Mouse (Mus musculus) CH12F3 (cell line): ENCODE results near the gene Ankdd1b.

Experiments used
- in situ Hi-C: fragments of 300-500 bp; cut with MboI; formaldehyde crosslinking; loops from 2 replicates; pipeline ENCODE4 v1.14.3; 2020; ENCODE audit warnings: low sequenced_read_pairs

Gene Ankdd1b

GRCm38 (mm10) chr13:96416380-96416779 is 54.6 kb downstream of the Ankdd1b start:
- in situ Hi-C loops = no loop called here

GRCm38 (mm10) chr13:96414384-96414783 is 56.6 kb downstream of the Ankdd1b start:
- in situ Hi-C loops = no loop called here

DNA sequence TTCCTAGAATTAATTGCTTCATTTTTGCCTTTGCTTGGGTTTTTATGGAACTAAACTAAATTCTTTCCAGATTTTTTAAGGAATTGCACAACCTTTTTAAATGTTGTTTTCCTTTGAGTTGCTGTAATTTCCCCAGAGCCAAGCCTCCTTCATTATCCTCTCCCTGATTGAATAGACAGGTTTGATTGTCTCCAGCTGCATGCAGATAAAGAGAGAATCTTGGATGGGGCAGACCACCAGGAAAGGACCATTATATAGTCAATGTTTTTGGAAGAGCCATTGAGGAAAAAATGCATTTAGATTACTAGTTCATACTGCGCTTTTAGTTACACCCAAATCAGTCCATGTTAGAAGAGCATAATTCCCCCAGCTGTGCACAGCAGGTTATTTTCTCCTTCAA is 62.2 kb downstream of the Ankdd1b start:
- in situ Hi-C loops = no loop called here

- in situ Hi-C loops = no loop called here
Measured at GRCm38 (mm10) chr13:96407040-96407439, 64.0 kb downstream of the Ankdd1b start.

DNA sequence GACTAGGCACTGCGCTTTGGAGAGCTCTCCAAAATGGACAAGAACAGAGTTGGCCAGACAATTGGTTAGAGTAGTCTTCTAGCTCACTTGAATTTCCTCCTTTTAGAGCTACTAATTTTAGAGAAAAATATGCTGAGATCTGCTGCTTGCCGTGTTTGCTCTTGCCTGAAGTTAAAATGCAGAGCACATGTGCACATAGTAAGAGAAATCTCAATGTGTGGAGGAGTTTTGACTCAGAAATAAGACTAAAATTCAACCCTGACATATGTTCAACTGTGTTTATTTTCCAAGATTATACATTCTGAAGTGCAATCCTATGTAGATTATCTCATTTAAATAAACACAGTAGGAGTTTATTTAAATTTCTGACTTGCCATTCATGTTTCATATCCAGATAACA is 65.5 kb downstream of the Ankdd1b start:
- in situ Hi-C loops = no loop called here

- in situ Hi-C loops = no loop called here
Measured at GRCm38 (mm10) chr13:96401251-96401650, 69.7 kb downstream of the Ankdd1b start.

GRCm38 (mm10) chr13:96389301-96389700 is 81.7 kb downstream of the Ankdd1b start:
- in situ Hi-C loops = loop anchor here (25.0 kb wide), 1 partner anchor 352 kb away; no protein-coding TSS in a partner anchor

GRCm38 (mm10) chr13:96388042-96388888 is 82.7 kb downstream of the Ankdd1b start, which contains the start of gene Poc5:
Poc5 (plus strand) TSS chr13:96388294.
- in situ Hi-C loops = loop anchor here (25.0 kb wide), 1 partner anchor 351 kb away; no protein-coding TSS in a partner anchor

DNA sequence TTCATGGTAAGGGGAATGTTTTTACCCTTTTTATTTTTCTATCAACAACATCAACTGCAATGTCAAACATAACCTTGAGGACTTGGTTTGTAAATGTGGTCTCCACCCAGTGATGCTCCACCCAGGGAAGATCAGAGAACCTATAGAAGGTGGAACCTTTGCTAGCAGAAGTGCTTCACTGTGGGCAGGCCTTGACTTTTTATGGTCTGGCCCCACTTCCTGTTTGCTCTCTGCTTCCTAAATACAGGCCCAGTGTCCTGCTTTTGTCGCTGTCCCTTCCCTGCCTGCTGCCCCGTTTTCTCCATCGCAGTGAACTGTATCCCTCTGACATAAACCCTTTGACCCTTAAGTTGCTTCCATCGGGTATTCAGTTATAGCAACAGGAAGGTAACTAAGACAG is 93.1 kb downstream of the Ankdd1b start:
- in situ Hi-C loops = loop anchor here (25.0 kb wide), 1 partner anchor 341 kb away; no protein-coding TSS in a partner anchor

DNA sequence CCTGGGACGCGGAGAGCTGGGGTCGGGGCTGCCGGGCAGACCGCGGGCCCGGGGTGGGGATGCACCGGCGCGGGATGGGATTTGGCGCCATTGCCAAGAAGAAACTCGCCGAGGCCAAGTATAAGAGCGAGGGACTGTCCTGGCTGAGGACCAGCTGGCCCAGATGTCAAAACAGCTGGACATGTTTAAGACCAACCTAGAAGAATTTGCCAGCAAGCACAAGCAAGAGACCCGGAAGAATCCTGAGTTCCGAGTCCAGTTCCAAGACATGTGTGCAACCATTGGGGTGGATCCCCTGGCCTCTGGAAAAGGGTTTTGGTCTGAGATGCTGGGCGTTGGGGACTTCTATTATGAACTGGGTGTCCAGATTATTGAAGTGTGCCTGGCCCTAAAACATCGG is 94.1 kb downstream of the Ankdd1b start:
- in situ Hi-C loops = loop anchor here (25.0 kb wide), 1 partner anchor 340 kb away; no protein-coding TSS in a partner anchor

DNA sequence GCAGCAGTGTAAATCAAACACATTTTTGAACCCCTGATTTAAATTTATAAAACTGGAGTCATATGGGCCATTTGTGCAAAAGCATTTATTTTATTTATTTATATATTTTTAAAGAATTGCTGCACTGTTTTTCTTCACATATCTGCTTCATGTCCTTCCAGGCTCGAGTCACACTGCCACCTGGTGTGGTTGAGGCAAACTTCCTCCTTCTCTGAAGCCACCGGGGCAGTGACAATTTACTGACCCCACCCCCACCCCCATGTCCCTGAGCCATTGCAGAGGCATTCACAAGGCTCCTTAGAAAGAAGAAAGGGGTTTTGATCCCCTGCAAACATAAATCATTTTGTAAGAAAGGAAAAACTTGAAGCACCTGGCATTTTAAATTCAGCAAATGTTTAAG is 95.5 kb downstream of the Ankdd1b start:
- in situ Hi-C loops = loop anchor here (25.0 kb wide), 1 partner anchor 338 kb away; no protein-coding TSS in a partner anchor
